Mouse (Mus musculus) midbrain, embryonic 16.5 days (tissue): Measurements from ENCODE around the gene Cfap298. TPM values are rescaled to one million over a fixed set of nuclear protein-coding genes. Genes with fewer than 3 reads are reported as not detected.

ENCODE experiments used
- ATAC-seq: fragments of 200-750 bp; cut with Nextera tagmentation; 2 replicates; pipeline ENCODE4 v1.8.0; 2017; ENCODE audit warnings: moderate TSS enrichment
- H3K27ac ChIP-seq: fragments of 300-500 bp; sonication (generic); 2 replicates; pipeline ENCODE4 v1.5.1; 2014; ENCODE audit warnings: mild to moderate bottlenecking, low read length, mixed read lengths
- H3K27me3 ChIP-seq: fragments of 300-500 bp; sonication (generic); 2 replicates; pipeline ENCODE4 v1.6.1; 2014; ENCODE audit warnings: low read depth, low read length, mixed read lengths; ENCODE audit not compliant: control insufficient read depth, insufficient read depth
- H3K36me3 ChIP-seq: fragments of 300-500 bp; sonication (generic); 2 replicates; pipeline ENCODE4 v1.6.1; 2014; ENCODE audit warnings: mild to moderate bottlenecking, low read length, moderate library complexity, mixed read lengths; ENCODE audit not compliant: control insufficient read depth, insufficient read depth
- H3K4me1 ChIP-seq: fragments of 300-500 bp; sonication (generic); 2 replicates; pipeline ENCODE4 v1.6.1; 2014; ENCODE audit warnings: mild to moderate bottlenecking, low read length, mixed read lengths; ENCODE audit not compliant: control insufficient read depth, insufficient read depth
- H3K4me2 ChIP-seq: fragments of 300-500 bp; sonication (generic); 2 replicates; pipeline ENCODE4 v1.6.1; 2014; ENCODE audit warnings: mild to moderate bottlenecking, low read length, mixed read lengths
- H3K4me3 ChIP-seq: fragments of 300-500 bp; sonication (generic); 2 replicates; pipeline ENCODE4 v1.5.1; 2014; ENCODE audit warnings: low read depth, mild to moderate bottlenecking, low read length, moderate library complexity, mixed read lengths
- H3K9ac ChIP-seq: fragments of 300-500 bp; sonication (generic); 2 replicates; pipeline ENCODE4 v1.6.1; 2014; ENCODE audit warnings: low read depth, low read length, mixed read lengths
- H3K9me3 ChIP-seq: fragments of 300-500 bp; sonication (generic); replicated peaks from 2 replicates; pipeline ENCODE4 v1.6.1; 2014; ENCODE audit warnings: mild to moderate bottlenecking, low read length, mixed read lengths; ENCODE audit not compliant: control insufficient read depth, poor library complexity, severe bottlenecking
- WGBS: fragments of 180-500 bp; shearing (Covaris S2); extraction: QIAGEN DNeasy Blood & Tissue Kit; methylation state at CpG from one replicate; pipeline ENCODE4 v1.1.7; 2014; 5-methylcytosine and 5-hydroxymethylcytosine counted together
- polyA plus RNA-seq: library from polyadenylated mRNA; unstranded; fragments of >200 nt; fragmentation: Nextera tagmentation; extraction: Ambion mirVana; gene quantifications from 2 replicates; pipeline ENCODE4 v1.2.1, GENCODE M21; 2015

Cfap298 gene
- polyA plus RNA-seq, 1 experiment from 2014 or later: 60.7 TPM

DNA sequence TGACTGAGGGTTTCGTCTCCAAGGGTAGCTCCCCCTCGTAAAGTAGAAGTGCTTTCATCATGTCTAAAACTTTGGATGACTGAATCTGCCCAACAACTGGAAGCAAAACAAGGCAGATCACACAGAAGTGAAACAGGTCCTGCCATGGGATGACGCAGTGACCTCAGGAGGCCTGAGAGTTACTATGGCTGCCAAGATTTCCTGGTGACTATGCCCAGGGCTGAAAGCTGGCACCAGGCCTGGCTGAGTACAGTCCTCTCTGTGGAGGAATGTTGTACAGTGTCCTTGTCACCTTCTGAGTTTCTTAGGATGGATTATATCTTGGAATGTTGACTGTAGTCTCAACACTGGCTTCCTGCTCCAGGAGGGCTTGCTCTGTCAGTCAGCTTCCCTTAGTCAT, 37.3 kb downstream of the Cfap298 start:
- H3K9ac ChIP-seq: no peak overlapping the region
- ATAC-seq: no peak
- H3K27ac ChIP-seq: no peak overlapping the region
- H3K36me3 ChIP-seq: no peaks in the 10 kb centered on the region
- no peak overlapping the region for H3K4me3 ChIP-seq
- H3K9me3 ChIP-seq: no peaks in the 10 kb centered on the region
- H3K27me3 ChIP-seq: no peaks in the 10 kb centered on the region
- 87% methylated on average over 3 of the region's 3 CpGs for WGBS
- no peaks in the 10 kb centered on the region for H3K4me1 ChIP-seq
- no peak overlapping the region for H3K4me2 ChIP-seq

- H3K4me3 ChIP-seq: no peak overlapping the region
- no peak overlapping the region for H3K9ac ChIP-seq
- no peaks in the 10 kb centered on the region for H3K36me3 ChIP-seq
- no peak overlapping the region for H3K4me2 ChIP-seq
- no peaks in the 10 kb centered on the region for H3K4me1 ChIP-seq
- no peak for ATAC-seq
- no peaks in the 10 kb centered on the region for H3K9me3 ChIP-seq
- H3K27ac ChIP-seq: no peak overlapping the region
- H3K27me3 ChIP-seq: no peaks in the 10 kb centered on the region
- WGBS: 66% methylated on average over 9 of the region's 9 CpGs
Observed at GRCm38 (mm10) chr16:90893792-90894191, 41.1 kb downstream of the Cfap298 start.

- H3K27me3 ChIP-seq: no peaks in the 10 kb centered on the region
- no peak for ATAC-seq
- H3K9ac ChIP-seq: no peak overlapping the region
- no peaks in the 10 kb centered on the region for H3K36me3 ChIP-seq
- WGBS: 89% methylated on average over 7 of the region's 7 CpGs
- H3K27ac ChIP-seq: no peak overlapping the region
- H3K4me3 ChIP-seq: no peak overlapping the region
- no peaks in the 10 kb centered on the region for H3K4me1 ChIP-seq
- no peak overlapping the region for H3K4me2 ChIP-seq
- H3K9me3 ChIP-seq: no peaks in the 10 kb centered on the region
Observed at GRCm38 (mm10) chr16:90893019-90893418, 41.9 kb downstream of the Cfap298 start.

- no peak overlapping the region for H3K4me2 ChIP-seq
- H3K4me1 ChIP-seq: no peaks in the 10 kb centered on the region
- no peak overlapping the region for H3K9ac ChIP-seq
- no peaks in the 10 kb centered on the region for H3K36me3 ChIP-seq
- no peak for ATAC-seq
- H3K4me3 ChIP-seq: no peak overlapping the region
- no peaks in the 10 kb centered on the region for H3K9me3 ChIP-seq
- H3K27me3 ChIP-seq: no peaks in the 10 kb centered on the region
- no peak overlapping the region for H3K27ac ChIP-seq
- 78% methylated on average over 8 of the region's 8 CpGs for whole genome bisulfite sequencing
Observed at GRCm38 (mm10) chr16:90892081-90892480, 42.8 kb downstream of the Cfap298 start.

DNA sequence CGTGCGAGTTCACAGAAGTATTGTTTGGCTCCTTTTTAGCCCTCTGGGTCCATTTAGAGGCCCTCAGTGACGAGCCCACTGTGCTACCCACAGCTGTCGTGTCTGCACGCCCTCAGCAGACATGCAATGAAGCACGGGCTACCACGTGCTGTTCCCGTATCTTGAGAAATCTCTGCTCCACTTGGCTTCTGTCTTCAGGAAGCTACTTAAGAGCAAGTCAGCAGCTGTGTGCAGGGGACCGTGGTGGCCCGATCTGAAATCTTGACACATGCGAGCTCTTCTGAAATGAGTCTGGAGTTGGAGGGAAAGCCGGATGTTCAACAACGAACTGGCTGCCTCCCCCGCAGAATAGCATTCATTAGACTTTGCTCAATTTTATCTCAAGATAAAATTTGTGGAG, 43.3 kb downstream of the Cfap298 start:
- Histone ChIP-seq H3K27ac (no peak overlapping the region), H3K4me1 (no peaks in the 10 kb centered on the region), H3K4me2 (no peak overlapping the region), H3K9me3 (no peaks in the 10 kb centered on the region), H3K27me3 (no peaks in the 10 kb centered on the region), H3K4me3 (no peak overlapping the region), H3K36me3 (no peaks in the 10 kb centered on the region), H3K9ac (no peak overlapping the region)
- ATAC-seq: no peak
- 70% methylated on average over 14 of the region's 14 CpGs for WGBS

GRCm38 (mm10) chr16:90890683-90891082, 44.2 kb downstream of the Cfap298 start:
- H3K4me3 ChIP-seq: no peak overlapping the region
- WGBS: 85% methylated on average over 9 of the region's 9 CpGs

DNA sequence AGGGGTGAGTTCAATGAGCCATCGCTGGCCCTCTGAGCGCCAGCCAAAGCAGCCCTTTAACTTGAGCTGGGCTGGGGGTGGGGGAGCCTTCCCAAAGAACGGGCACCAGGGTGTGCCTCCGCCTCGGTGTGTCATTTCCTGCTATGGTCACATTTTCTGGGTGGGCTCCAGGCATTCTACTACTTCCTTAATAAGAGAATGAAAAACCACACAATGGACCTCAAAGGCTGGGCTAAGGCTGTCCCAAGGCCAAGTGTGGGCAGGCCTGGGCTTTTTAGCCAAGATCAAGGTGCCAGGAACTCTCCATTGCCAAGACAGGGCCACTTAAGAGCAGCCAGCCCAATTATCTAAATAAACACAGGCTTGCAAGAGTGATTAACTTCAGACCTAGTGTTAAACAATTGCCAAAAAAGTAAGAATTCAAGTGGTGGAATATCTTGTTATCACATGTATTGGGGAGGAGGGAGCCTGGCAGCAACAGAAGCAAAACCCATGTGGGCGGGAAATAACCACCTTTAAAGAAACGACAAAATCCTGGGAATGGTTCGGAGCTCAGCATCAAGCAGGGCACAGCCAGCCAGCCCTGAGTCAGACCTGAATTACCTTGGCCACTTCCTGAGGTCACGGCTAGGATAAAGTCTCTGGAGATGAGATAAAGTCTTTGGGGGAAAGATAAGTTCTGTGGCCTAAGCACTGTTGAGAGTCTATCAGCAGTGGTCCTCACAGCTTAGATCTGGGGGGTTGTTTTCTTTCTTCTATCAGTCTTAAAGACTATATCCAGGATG, 48.9 kb downstream of the Cfap298 start:
- H3K27ac ChIP-seq: no peak overlapping the region
- no peak overlapping the region for H3K4me2 ChIP-seq
- no peaks in the 10 kb centered on the region for H3K9me3 ChIP-seq
- WGBS: 77% methylated on average over 9 of the region's 9 CpGs
- H3K4me3 ChIP-seq: no peak overlapping the region
- no peaks in the 10 kb centered on the region for H3K27me3 ChIP-seq
- H3K9ac ChIP-seq: no peak overlapping the region
- no peaks in the 10 kb centered on the region for H3K36me3 ChIP-seq
- ATAC-seq: no peak
- no peaks in the 10 kb centered on the region for H3K4me1 ChIP-seq

More at GRCm38 (mm10) chr16:90890683-90891082, 44.2 kb downstream of the Cfap298 start:
- Histone ChIP-seq H3K9me3 (no peaks in the 10 kb centered on the region), H3K27ac (no peak overlapping the region), H3K4me1 (no peaks in the 10 kb centered on the region), H3K9ac (no peak overlapping the region), H3K27me3 (no peaks in the 10 kb centered on the region), H3K36me3 (no peaks in the 10 kb centered on the region), H3K4me2 (no peak overlapping the region)
- ATAC-seq: no peak

- no peak overlapping the region for H3K27ac ChIP-seq
- H3K9me3 ChIP-seq: no peaks in the 10 kb centered on the region
- 71% methylated on average over 2 of the region's 2 CpGs for WGBS
- no peak overlapping the region for H3K9ac ChIP-seq
- no peak for ATAC-seq
- H3K4me3 ChIP-seq: no peak overlapping the region
- H3K4me2 ChIP-seq: no peak overlapping the region
- H3K27me3 ChIP-seq: no peaks in the 10 kb centered on the region
- no peaks in the 10 kb centered on the region for H3K36me3 ChIP-seq
- no peaks in the 10 kb centered on the region for H3K4me1 ChIP-seq
Observed at GRCm38 (mm10) chr16:90885351-90885750, 49.6 kb downstream of the Cfap298 start.

- no peak for ATAC-seq
- no peak overlapping the region for H3K27ac ChIP-seq
- 58% methylated on average over 8 of the region's 8 CpGs for WGBS
Observed at GRCm38 (mm10) chr16:90882501-90882977, 52.4 kb downstream of the Cfap298 start.

More at GRCm38 (mm10) chr16:90882501-90882977, 52.4 kb downstream of the Cfap298 start:
- Histone ChIP-seq H3K4me2 (no peak overlapping the region), H3K27me3 (no peaks in the 10 kb centered on the region), H3K36me3 (no peaks in the 10 kb centered on the region), H3K9me3 (no peaks in the 10 kb centered on the region), H3K4me1 (no peaks in the 10 kb centered on the region), H3K9ac (no peak overlapping the region), H3K4me3 (no peak overlapping the region)
